Mouse (Mus musculus) small intestine, adult 2 months (tissue): Measurements from ENCODE around the gene Wdfy4.

Experiments used
- CTCF ChIP-seq: fragments of 200-500 bp; IDR thresholded peaks from 2 replicates; pipeline ENCODE4 v1.5.1; 2012; ENCODE audit warnings: low read depth, mild to moderate bottlenecking, control low read depth, inconsistent platforms, low read length, moderate library complexity, mixed read lengths; ENCODE audit not compliant: insufficient replicate concordance, insufficient read length; ENCODE audit errors: extremely low read depth
- POLR2A ChIP-seq: fragments of 200-500 bp; IDR thresholded peaks from 2 replicates; pipeline ENCODE4 v1.6.1; 2012; ENCODE audit warnings: low read depth, mild to moderate bottlenecking, control low read depth, inconsistent platforms, low read length, moderate library complexity

DNA sequence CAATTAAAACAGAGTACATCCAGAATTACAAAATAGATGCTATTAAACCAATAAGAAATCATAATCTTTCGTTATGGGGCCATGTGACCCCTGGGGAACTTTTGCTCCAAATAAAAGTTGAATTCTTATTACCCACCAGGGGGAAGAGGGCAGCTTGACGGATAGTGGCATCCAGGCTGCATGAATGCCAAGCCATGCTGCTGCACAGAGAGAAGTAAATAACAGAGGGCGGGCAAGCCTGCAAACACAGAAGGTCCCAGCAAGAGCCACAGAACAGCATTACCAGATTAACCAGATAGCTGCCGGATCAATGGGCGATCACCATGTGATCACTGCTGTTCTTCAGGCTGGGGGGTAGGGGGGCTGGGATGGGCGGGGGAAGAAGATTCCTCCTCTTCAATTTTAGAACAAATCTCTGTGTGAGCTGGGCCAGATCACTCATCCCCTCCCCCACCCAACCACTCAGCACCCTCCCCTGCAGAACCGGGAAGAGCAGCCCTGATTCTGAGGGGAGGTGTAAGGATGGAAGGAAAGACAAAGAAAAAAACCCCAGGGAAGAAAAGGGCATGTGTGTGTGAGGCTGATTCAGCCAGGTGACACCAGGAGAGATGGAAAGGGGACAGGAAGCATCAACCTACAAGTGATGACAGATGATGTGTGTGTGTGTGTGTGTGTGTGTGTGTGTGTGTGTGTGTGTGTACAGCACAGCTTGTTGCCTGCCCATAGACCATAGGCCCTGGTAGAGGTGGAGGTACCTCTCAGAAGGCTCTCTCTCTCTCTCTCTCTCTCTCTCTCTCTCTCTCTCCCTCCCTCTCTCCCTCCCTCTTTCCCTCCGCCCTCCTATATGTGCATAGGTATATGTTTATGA, 185.0 kb downstream of the Wdfy4 start:
- TF ChIP-seq POLR2A (no peak), CTCF (no peak)
